Mouse (Mus musculus): ENCODE data around the gene Cbln3. TPM values are rescaled to one million over a fixed set of nuclear protein-coding genes. Genes with fewer than 3 reads are reported as not detected.

Cbln3 gene
- polyA plus RNA-seq, 1 experiment from 2014 or later, result 0.16 TPM

DNA sequence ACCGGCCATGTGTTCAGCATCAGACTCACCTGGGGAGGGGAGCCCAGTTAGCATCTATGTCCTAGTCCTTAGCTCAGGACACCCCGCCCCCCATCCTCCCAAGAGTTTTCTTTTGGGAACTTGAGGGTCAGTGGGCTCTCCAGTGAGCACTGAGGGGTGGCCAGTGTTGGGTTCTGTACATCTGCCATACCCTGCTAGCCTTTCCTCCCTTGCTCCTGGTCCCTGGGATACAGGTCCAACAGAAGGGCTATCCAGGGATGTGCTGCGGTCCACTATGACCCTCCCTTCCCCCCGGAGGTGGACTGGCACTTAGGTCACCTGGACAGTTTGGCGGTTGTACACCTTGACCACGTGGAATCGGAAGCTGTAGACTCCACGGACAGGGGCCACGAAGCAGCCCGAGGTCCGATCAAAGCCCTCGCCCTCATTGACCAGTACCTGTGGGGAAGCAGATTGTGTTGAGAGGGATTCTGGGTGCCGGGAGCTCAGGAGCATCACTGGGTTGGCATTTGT, 987 bp downstream of the Cbln3 start:
- Histone ChIP-seq H3K36me3 (ENCODE audit: control insufficient read depth, insufficient read depth) (peaks cover 20% of the 10 kb centered on the region), H3K27me3 (replicated peaks; ENCODE audit: control insufficient read depth, insufficient read depth, low read length) (no peaks in the 10 kb centered on the region), H3K4me3 (ENCODE audit: low read depth, low read length) (no peak overlapping the region), H3K27ac (ENCODE audit: low read depth, low read length) (0 out of 2 replicates have a peak overlapping the region, but pooled peaks have one; percentile 76), H3K4me1 (replicated peaks; ENCODE audit: control insufficient read depth, insufficient read depth, low read length) (peaks cover 18% of the 10 kb centered on the region), H3K9ac (ENCODE audit: low read depth, low read length) (no peak overlapping the region), H3K4me2 (replicated peaks; ENCODE audit: low read depth) (0 out of 2 replicates have a peak overlapping the region, but pooled peaks have one; percentile 13), H3K9me3 (ENCODE audit: control insufficient read depth) (no peaks in the 10 kb centered on the region)
- 91% methylated on average over 13 of the region's 13 CpGs for WGBS
- no peak for TF ChIP-seq CTCF (IDR thresholded peaks at IDR 0.05; ENCODE audit: low read depth)
- ATAC-seq, result no peak

DNA sequence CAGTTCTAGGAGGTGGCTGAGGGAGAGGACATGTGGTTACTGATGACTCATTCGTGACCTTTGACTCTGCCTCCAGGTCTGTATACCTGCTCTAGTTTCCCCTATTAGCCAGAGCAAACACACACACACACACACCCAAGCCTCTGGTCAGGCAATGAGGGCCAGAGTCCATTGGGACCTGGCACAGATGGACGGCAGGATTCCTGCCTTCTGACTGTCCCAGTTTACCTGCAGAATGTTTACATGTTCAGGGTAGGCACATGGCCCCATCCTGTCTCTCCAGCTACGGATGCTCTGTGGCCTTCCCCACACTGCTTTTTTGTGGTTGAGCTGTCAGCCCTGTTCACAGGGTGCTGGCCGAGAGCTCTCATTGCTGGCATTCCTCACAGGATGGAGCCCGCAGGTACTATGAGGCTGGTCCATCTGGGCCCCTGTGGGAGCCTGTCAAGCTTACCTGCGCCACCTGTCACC, 2.0 kb downstream of the Cbln3 start:
- H3K4me3 ChIP-seq (ENCODE audit: low read depth, low read length), result no peak overlapping the region
- peak overlapping the region; percentile 23; the same call in 1 of the 2 replicates for H3K9ac ChIP-seq (ENCODE audit: low read depth, low read length)
- peak overlapping the region; percentile 76 for H3K27ac ChIP-seq (ENCODE audit: low read depth, low read length)
- no peak for TF ChIP-seq CTCF (IDR thresholded peaks at IDR 0.05; ENCODE audit: low read depth)
- H3K36me3 ChIP-seq (ENCODE audit: control insufficient read depth, insufficient read depth), result peaks cover 10% of the 10 kb centered on the region
- peaks cover 18% of the 10 kb centered on the region for H3K4me1 ChIP-seq (replicated peaks; ENCODE audit: control insufficient read depth, insufficient read depth, low read length)
- no peaks in the 10 kb centered on the region for H3K9me3 ChIP-seq (ENCODE audit: control insufficient read depth)
- no peaks in the 10 kb centered on the region for H3K27me3 ChIP-seq (replicated peaks; ENCODE audit: control insufficient read depth, insufficient read depth, low read length)
- 35% methylated on average over 6 of the region's 6 CpGs for WGBS
- peak; percentile 82 for ATAC-seq
- H3K4me2 ChIP-seq (replicated peaks; ENCODE audit: low read depth), result peak overlapping the region; percentile 13

DNA sequence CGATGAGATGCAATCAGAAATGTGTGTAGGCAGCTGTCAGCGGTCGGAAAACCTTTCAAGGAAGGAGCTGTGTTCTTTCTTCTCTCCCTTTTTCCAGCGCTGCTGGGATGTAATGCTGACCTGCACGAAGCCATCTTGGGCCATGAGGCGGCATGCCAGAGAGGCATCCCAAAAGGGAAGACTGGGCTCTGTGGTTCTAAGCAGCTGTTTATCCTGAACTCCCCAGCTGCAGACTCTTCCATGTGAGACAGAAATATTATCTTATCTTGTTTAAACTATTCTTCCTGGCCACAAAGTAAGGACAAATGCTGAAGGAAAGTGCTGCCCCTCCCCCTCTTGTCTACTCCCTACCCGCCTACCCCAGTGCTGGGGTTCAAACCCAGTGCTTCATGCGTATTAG, 3.2 kb downstream of the Cbln3 start:
- H3K36me3 ChIP-seq (ENCODE audit: control insufficient read depth, insufficient read depth), result no peaks in the 10 kb centered on the region
- ATAC-seq, result no peak
- H3K9ac ChIP-seq (ENCODE audit: low read depth, low read length), result no peak overlapping the region
- 81% methylated on average over 8 of the region's 8 CpGs for WGBS
- no peak overlapping the region for H3K4me2 ChIP-seq (replicated peaks; ENCODE audit: low read depth)
- H3K4me3 ChIP-seq (ENCODE audit: low read depth, low read length), result no peak overlapping the region
- TF ChIP-seq CTCF (IDR thresholded peaks at IDR 0.05; ENCODE audit: low read depth), result no peak
- H3K4me1 ChIP-seq (replicated peaks; ENCODE audit: control insufficient read depth, insufficient read depth, low read length), result peaks cover 11% of the 10 kb centered on the region
- 0 out of 2 replicates have a peak overlapping the region, but pooled peaks have one; percentile 21 for H3K27ac ChIP-seq (ENCODE audit: low read depth, low read length)
- no peaks in the 10 kb centered on the region for H3K9me3 ChIP-seq (ENCODE audit: control insufficient read depth)
- no peaks in the 10 kb centered on the region for H3K27me3 ChIP-seq (replicated peaks; ENCODE audit: control insufficient read depth, insufficient read depth, low read length)

DNA sequence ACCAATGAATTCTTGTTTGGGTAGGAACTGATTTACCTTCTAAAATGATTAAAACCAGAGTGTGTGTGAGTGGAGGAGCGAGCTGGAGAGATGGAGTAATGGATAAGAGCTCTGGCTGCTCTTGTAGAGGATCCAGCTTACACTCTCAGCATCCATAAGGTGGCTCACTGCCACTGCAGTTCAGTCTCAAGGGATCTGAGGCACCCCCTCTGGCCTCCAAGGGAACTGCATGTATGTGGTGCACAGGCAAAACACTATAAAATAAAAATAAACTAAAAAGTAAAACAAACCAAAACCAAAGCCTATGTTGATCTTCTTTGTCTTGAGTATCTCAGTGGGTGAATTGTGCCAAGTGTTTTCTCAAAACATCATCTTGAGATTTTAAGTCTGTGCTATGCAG, 4.6 kb downstream of the Cbln3 start:
- Histone ChIP-seq H3K4me1 (replicated peaks; ENCODE audit: control insufficient read depth, insufficient read depth, low read length) (peaks cover 8% of the 10 kb centered on the region; the same call in 1 of the 2 replicates), H3K27ac (ENCODE audit: low read depth, low read length) (no peak overlapping the region), H3K36me3 (ENCODE audit: control insufficient read depth, insufficient read depth) (no peaks in the 10 kb centered on the region), H3K4me2 (replicated peaks; ENCODE audit: low read depth) (no peak overlapping the region), H3K27me3 (replicated peaks; ENCODE audit: control insufficient read depth, insufficient read depth, low read length) (no peaks in the 10 kb centered on the region), H3K4me3 (ENCODE audit: low read depth, low read length) (no peak overlapping the region), H3K9me3 (ENCODE audit: control insufficient read depth) (no peaks in the 10 kb centered on the region), H3K9ac (ENCODE audit: low read depth, low read length) (no peak overlapping the region)
- WGBS, result 37% methylated on average over 1 of the region's 1 CpGs
- no peak for ATAC-seq
- TF ChIP-seq CTCF (IDR thresholded peaks at IDR 0.05; ENCODE audit: low read depth), result peak; percentile 96

DNA sequence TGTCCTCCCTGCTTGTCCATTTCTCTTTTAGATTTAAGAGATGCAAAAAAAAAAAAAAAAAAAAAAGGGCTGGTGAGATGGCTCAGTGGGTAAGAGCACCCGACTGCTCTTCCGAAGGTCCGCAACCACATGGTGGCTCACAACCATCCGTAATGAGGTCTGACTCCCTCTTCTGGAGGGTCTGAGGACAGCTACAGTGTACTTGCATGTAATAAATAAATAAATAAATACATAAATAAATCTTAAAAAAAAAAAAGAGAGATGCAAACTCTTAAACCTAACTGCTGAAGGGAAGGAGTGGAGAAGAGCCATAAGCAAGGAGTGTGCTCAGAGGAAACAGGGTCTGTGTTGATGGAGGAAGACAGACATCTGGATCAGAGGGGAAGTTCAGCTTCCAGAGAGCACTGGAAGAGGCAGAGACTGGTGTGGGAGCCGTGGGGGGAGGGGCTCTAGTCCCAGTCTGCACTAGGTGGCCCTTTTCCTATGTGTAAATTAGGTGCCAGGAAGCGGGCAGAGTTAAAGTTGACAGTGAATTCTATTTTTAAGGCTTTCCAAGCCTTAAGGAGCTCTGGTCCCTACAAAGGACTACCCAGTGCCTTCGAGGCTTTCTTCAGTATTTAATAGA, 5.8 kb downstream of the Cbln3 start:
- TF ChIP-seq CTCF (IDR thresholded peaks at IDR 0.05; ENCODE audit: low read depth), result no peak
- no peaks in the 10 kb centered on the region for H3K36me3 ChIP-seq (ENCODE audit: control insufficient read depth, insufficient read depth)
- no peak overlapping the region for H3K4me3 ChIP-seq (ENCODE audit: low read depth, low read length)
- H3K27ac ChIP-seq (ENCODE audit: low read depth, low read length), result no peak overlapping the region
- H3K9ac ChIP-seq (ENCODE audit: low read depth, low read length), result no peak overlapping the region
- H3K9me3 ChIP-seq (ENCODE audit: control insufficient read depth), result no peaks in the 10 kb centered on the region
- no peaks in the 10 kb centered on the region for H3K27me3 ChIP-seq (replicated peaks; ENCODE audit: control insufficient read depth, insufficient read depth, low read length)
- WGBS, result 25% methylated on average over 7 of the region's 7 CpGs
- no peak for ATAC-seq
- peaks cover 8% of the 10 kb centered on the region; the same call in 1 of the 2 replicates for H3K4me1 ChIP-seq (replicated peaks; ENCODE audit: control insufficient read depth, insufficient read depth, low read length)
- H3K4me2 ChIP-seq (replicated peaks; ENCODE audit: low read depth), result no peak overlapping the region

DNA sequence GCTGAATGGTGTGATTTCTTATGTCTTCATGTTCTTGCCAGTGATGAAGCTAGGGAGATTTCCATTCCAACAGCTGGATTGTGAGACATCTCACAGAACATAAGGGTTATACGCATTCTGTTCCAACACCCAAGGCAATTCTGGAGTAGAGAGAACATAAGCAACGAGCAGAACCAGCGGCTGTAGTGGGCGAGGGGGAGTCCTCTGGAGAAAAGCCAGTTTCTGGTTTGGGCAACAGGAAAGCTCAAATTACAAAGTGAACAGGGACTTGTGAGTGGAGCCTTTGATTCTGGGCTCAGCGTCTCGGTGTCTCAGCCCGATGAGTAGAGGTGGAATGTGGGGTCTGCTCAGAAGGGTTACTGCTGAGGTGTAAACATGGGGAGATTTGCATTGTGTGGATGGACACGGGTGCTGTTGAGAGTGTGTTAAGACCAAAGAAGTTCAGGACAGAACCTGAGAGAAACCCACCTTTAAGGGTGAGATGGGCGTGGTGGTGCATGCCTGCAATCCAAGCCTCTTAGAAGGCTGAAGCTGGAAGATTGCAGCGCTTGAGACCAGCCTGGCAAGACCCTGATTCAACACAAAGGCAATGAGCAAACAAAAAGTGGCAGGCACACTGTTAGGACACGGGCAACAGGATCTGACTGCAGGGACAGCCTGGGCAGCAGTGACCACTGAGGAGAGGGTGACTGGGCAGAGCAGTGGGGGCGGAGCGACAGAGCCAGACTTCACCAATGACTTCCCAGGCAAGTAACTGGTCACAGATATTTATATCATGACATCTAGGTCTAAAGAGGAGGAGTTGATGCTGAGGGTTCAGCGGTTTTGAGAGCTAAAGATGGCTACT, 6.5 kb downstream of the Cbln3 start:
- H3K9ac ChIP-seq (ENCODE audit: low read depth, low read length), result no peak overlapping the region
- no peak overlapping the region for H3K4me2 ChIP-seq (replicated peaks; ENCODE audit: low read depth)
- no peak for TF ChIP-seq CTCF (IDR thresholded peaks at IDR 0.05; ENCODE audit: low read depth)
- no peaks in the 10 kb centered on the region for H3K27me3 ChIP-seq (replicated peaks; ENCODE audit: control insufficient read depth, insufficient read depth, low read length)
- H3K4me1 ChIP-seq (replicated peaks; ENCODE audit: control insufficient read depth, insufficient read depth, low read length), result peaks cover 3% of the 10 kb centered on the region; the same call in 1 of the 2 replicates
- H3K9me3 ChIP-seq (ENCODE audit: control insufficient read depth), result no peaks in the 10 kb centered on the region
- ATAC-seq, result no peak
- H3K27ac ChIP-seq (ENCODE audit: low read depth, low read length), result no peak overlapping the region
- H3K4me3 ChIP-seq (ENCODE audit: low read depth, low read length), result no peak overlapping the region
- WGBS, result 19% methylated on average over 14 of the region's 14 CpGs
- H3K36me3 ChIP-seq (ENCODE audit: control insufficient read depth, insufficient read depth), result no peaks in the 10 kb centered on the region
